Mouse (Mus musculus): ENCODE results near the gene Itk. TPM values are rescaled to one million over a fixed set of nuclear protein-coding genes. Genes with fewer than 3 reads are reported as not detected.

Itk gene
- polyA plus RNA-seq, 1 experiment: not detected

DNA sequence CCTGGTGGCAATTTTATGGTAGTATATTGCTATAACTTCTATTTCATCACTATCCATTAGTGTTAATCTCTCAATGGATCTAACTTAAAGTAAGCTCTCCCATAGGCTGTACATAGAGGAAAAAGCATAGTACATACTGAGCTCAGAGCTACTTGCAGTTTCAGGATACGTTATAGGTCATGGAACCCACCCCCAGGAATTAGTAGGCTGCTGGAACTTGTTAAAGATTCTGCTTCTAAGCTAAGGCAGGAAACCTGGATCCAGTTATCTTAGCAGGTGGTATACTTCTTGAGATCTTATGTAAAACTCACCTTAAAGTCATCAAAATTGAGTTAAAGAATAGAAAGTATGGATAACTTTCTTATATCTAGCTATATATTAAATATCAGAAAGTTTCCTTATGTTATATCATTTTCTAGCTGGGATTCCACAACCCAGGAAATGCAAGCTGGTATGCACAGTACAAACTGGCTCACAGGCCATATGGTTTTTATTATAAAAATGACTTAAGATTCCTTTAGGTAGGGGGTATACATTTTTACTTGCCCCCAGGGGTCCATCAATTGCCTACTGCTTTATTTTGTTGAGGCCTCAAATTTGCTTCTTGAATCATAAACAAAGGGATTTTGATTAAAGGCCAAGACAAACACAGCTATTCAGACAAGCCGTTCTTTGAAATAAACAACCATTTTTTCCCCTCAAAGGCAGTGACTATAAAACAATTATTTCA is 39.5 kb downstream of the Itk start:
- no peak overlapping the region for H3K4me3 ChIP-seq (ENCODE audit: insufficient read depth, low read depth, low read length)
- no peak overlapping the region for H3K27ac ChIP-seq (replicated peaks; ENCODE audit: low read depth, low read length)
- no peaks in the 10 kb centered on the region for H3K4me1 ChIP-seq (ENCODE audit: control insufficient read depth, insufficient read depth, insufficient read length, low read length)

- H3K4me1 ChIP-seq (ENCODE audit: control insufficient read depth, insufficient read depth, insufficient read length, low read length): no peaks in the 10 kb centered on the region
- no peak overlapping the region for H3K27ac ChIP-seq (replicated peaks; ENCODE audit: low read depth, low read length)
- H3K4me3 ChIP-seq (ENCODE audit: insufficient read depth, low read depth, low read length): no peak overlapping the region
These were observed 40.9 kb downstream of the Itk start for GRCm38 (mm10) chr11:46348416-46348815.

DNA sequence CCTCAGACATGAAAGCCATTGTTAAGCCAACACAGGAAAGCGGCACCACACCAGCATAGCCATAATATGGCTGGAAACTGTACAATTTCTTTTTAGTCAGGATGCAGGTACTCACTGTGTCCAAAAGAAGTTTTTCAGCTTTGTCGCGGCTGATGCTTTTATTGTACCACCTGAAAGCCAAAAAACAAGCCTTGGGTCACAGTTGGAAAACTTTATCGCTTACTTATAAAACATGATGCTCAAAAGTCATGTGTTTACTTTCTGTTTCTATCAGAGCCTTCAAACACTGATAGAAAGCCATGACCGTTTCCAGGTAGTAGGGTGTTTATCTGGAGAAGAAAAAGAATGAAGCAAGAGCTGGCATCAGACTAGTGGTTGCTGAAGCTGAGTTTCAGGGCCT is 41.6 kb downstream of the Itk start:
- no peak overlapping the region for H3K27ac ChIP-seq (replicated peaks; ENCODE audit: low read depth, low read length)
- no peak overlapping the region for H3K4me3 ChIP-seq (ENCODE audit: insufficient read depth, low read depth, low read length)
- no peaks in the 10 kb centered on the region for H3K4me1 ChIP-seq (ENCODE audit: control insufficient read depth, insufficient read depth, insufficient read length, low read length)

GRCm38 (mm10) chr11:46343886-46344546 is 45.3 kb downstream of the Itk start:
- Histone ChIP-seq H3K4me1 (ENCODE audit: control insufficient read depth, insufficient read depth, insufficient read length, low read length) (no peaks in the 10 kb centered on the region), H3K4me3 (ENCODE audit: insufficient read depth, low read depth, low read length) (no peak overlapping the region), H3K27ac (replicated peaks; ENCODE audit: low read depth, low read length) (no peak overlapping the region)

DNA sequence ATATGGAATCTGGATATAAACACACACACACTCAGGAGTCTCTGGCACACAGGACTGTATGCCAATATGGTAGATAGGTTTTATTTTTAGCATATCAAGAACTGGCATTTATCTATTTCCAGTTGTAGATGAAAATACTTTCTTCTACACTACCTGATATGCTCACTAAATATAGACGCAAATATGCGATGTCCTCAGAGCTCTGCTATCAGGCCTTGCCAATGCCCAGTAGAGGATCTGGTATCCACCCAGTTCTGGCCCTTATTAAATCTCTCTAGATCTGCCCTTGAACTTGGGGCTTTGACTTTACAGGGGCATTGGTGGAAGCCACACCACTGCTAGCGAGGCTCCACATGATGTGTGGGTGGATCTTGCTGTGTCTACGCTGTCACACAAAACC is 47.4 kb downstream of the Itk start:
- no peaks in the 10 kb centered on the region for H3K4me1 ChIP-seq (ENCODE audit: control insufficient read depth, insufficient read depth, insufficient read length, low read length)
- H3K27ac ChIP-seq (replicated peaks; ENCODE audit: low read depth, low read length): no peak overlapping the region
- no peak overlapping the region for H3K4me3 ChIP-seq (ENCODE audit: insufficient read depth, low read depth, low read length)

- no peak overlapping the region for H3K27ac ChIP-seq (replicated peaks; ENCODE audit: low read depth, low read length)
- no peak overlapping the region for H3K4me3 ChIP-seq (ENCODE audit: insufficient read depth, low read depth, low read length)
- no peaks in the 10 kb centered on the region for H3K4me1 ChIP-seq (ENCODE audit: control insufficient read depth, insufficient read depth, insufficient read length, low read length)
These were observed 53.3 kb downstream of the Itk start for GRCm38 (mm10) chr11:46336020-46336419.

DNA sequence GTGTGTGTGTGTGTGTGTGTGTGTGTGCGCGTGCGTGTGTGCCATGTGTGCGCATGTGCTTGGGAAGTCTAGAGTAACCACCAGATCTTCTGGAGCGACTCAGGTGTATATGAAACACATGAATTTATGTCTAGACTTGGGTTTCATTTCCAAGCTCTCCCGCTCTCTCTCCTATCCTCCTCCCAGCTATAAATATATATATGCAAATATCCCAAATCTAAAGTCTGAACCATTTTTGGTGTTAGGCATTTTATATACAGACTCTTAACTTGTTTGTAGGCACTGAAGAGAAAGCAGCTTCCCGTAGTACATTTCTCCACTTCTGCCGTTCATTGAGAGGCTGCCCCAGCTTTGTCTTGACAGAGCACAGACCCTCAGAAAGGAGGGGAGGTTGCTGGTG is 57.1 kb downstream of the Itk start:
- Histone ChIP-seq H3K27ac (replicated peaks; ENCODE audit: low read depth, low read length) (no peak overlapping the region), H3K4me1 (ENCODE audit: control insufficient read depth, insufficient read depth, insufficient read length, low read length) (no peaks in the 10 kb centered on the region), H3K4me3 (ENCODE audit: insufficient read depth, low read depth, low read length) (no peak overlapping the region)

DNA sequence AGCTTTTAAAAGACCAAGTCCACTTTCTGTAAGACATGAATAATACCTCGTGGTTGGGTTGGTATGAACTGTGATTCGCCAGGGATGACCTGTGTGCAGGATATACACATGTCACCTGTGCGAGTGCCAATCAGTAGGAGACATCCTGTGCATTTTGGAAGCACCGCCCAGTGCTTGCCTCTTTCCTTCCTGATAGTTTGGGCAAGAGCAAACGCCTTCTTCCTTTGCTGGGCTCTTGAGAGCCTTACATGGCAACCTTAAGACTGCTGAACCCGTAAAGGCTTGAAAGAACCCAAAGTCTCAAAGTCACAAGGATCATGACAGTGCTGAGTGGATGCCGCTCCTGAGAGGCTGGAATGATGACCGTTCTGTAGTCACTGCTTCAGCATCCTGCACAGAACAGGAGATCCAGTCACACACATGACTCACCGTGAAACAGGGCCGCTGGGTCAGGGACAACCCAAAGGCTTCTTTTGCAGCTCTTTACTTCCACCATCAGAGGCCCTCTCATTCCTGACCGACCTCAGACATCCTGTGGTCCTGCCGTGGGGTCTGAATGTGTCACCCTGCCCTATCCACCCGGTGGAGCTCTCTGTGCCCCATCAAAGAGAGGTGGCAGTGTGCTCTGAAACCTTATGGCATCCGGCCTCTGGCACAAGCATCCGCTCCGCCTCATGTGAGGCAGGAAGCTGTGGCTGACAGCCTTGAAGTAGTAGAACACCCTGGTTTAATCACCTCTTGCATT is 62.9 kb downstream of the Itk start:
- Histone ChIP-seq H3K27ac (replicated peaks; ENCODE audit: low read depth, low read length) (no peak overlapping the region), H3K4me3 (ENCODE audit: insufficient read depth, low read depth, low read length) (no peak overlapping the region), H3K4me1 (ENCODE audit: control insufficient read depth, insufficient read depth, insufficient read length, low read length) (no peaks in the 10 kb centered on the region)

- Histone ChIP-seq H3K27ac (replicated peaks; ENCODE audit: low read depth, low read length) (no peak overlapping the region), H3K4me1 (ENCODE audit: control insufficient read depth, insufficient read depth, insufficient read length, low read length) (no peaks in the 10 kb centered on the region), H3K4me3 (ENCODE audit: insufficient read depth, low read depth, low read length) (no peak overlapping the region)
These were observed 67.8 kb downstream of the Itk start for GRCm38 (mm10) chr11:46321559-46321958.

DNA sequence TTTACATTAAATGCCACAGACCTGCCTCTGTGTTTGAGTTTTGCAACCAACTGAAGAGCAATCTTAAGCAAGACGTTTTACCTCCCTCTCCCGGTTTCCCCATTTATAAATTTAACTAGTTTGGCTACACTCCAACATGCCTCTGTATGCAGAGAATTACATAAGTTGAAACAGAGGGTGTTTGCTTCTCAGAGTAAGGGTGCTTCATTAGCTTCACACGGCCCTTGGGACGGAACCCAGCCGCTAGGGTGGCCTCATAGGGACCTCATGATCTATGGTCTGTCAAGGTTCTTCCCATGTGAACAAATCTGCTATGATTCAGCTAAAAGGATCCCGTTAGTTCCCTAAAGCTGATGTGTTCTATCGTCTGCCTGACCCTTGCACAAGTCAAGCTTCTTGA is 74.8 kb downstream of the Itk start:
- H3K27ac ChIP-seq (replicated peaks; ENCODE audit: low read depth, low read length): no peak overlapping the region
- H3K4me1 ChIP-seq (ENCODE audit: control insufficient read depth, insufficient read depth, insufficient read length, low read length): no peaks in the 10 kb centered on the region
- H3K4me3 ChIP-seq (ENCODE audit: insufficient read depth, low read depth, low read length): no peak overlapping the region

GRCm38 (mm10) chr11:46313851-46314250 is 75.5 kb downstream of the Itk start:
- Histone ChIP-seq H3K4me3 (ENCODE audit: insufficient read depth, low read depth, low read length) (no peak overlapping the region), H3K27ac (replicated peaks; ENCODE audit: low read depth, low read length) (no peak overlapping the region)

DNA sequence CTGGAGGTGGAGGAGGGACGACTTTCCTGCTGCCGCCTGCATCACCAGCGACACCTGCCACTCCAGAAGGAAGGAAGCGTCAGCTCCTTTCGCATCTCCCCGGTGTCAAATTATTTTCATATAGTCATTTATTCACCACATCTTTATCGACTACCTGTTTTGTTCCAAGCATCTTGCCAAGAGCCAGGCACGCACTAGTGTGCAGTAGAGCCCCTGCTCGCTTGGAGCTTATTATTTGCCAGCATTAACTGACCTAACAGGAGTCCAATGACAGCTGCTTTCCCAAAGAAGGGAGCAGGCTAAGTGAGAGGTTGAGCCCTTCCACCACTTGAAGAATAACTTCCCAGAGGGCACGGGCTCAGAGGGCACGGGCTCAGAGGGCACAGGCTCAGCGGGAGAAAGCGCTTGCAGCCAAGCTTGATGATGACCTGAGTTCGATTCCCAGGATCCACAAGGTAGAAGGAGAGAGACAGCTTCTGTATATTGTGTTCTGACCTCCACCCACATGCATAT is 76.7 kb downstream of the Itk start, which contains the start of gene Cyfip2:
TSS of gene Cyfip2 (minus strand) at position 337 of the 513 bp plus-strand sequence.
- Histone ChIP-seq H3K4me1 (ENCODE audit: control insufficient read depth, insufficient read depth, insufficient read length, low read length) (no peaks in the 10 kb centered on the region), H3K27ac (replicated peaks; ENCODE audit: low read depth, low read length) (no peak within 1 kb of the TSS), H3K4me3 (ENCODE audit: insufficient read depth, low read depth, low read length) (peak within 1 kb of the TSS; percentile 68)

More at GRCm38 (mm10) chr11:46313851-46314250, 75.5 kb downstream of the Itk start:
- no peaks in the 10 kb centered on the region for H3K4me1 ChIP-seq (ENCODE audit: control insufficient read depth, insufficient read depth, insufficient read length, low read length)

GRCm38 (mm10) chr11:46311703-46312522 is 77.4 kb downstream of the Itk start:
- Histone ChIP-seq H3K4me1 (ENCODE audit: control insufficient read depth, insufficient read depth, insufficient read length, low read length) (no peaks in the 10 kb centered on the region), H3K4me3 (ENCODE audit: insufficient read depth, low read depth, low read length) (peak overlapping the region; percentile 68), H3K27ac (replicated peaks; ENCODE audit: low read depth, low read length) (no peak overlapping the region)

DNA sequence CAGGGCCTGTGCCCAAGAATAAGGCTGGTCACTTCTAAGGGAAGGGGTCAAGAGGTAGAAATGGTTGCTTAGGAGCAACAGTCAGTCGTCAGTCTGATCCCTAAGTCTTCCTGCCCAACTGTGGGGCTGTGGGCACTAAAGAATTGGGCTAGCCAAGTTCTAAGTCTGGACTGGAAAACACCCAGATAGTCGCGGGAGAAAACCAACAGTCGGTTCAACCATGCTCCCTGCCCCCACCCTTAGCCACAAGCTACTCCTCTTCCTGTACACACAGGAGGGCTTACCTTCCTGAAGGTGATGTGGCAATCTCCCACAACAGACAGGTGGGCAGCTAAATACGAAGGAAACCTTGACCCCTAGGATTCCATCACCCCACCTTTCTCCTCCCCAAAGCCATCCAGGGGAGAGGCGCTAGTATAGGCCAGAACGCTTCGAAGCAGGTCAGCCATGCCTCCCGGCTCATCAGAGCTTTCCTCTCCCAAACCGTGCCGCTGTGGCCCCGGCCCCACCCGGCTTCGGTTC is 78.1 kb downstream of the Itk start:
- Histone ChIP-seq H3K4me3 (ENCODE audit: insufficient read depth, low read depth, low read length) (peak overlapping the region; percentile 68), H3K4me1 (ENCODE audit: control insufficient read depth, insufficient read depth, insufficient read length, low read length) (no peaks in the 10 kb centered on the region), H3K27ac (replicated peaks; ENCODE audit: low read depth, low read length) (no peak overlapping the region)

Measured in brown adipose tissue, adult 24 weeks (tissue).